Mouse (Mus musculus) NIH3T3 (cell line): ENCODE measurements around the gene Tent5c.

ENCODE experiments used
- DNase-seq: peaks from one replicate; pipeline ENCODE4 v3.0.0-alpha.2; 2012; ENCODE audit warnings: low read depth

Tent5c gene

DNA sequence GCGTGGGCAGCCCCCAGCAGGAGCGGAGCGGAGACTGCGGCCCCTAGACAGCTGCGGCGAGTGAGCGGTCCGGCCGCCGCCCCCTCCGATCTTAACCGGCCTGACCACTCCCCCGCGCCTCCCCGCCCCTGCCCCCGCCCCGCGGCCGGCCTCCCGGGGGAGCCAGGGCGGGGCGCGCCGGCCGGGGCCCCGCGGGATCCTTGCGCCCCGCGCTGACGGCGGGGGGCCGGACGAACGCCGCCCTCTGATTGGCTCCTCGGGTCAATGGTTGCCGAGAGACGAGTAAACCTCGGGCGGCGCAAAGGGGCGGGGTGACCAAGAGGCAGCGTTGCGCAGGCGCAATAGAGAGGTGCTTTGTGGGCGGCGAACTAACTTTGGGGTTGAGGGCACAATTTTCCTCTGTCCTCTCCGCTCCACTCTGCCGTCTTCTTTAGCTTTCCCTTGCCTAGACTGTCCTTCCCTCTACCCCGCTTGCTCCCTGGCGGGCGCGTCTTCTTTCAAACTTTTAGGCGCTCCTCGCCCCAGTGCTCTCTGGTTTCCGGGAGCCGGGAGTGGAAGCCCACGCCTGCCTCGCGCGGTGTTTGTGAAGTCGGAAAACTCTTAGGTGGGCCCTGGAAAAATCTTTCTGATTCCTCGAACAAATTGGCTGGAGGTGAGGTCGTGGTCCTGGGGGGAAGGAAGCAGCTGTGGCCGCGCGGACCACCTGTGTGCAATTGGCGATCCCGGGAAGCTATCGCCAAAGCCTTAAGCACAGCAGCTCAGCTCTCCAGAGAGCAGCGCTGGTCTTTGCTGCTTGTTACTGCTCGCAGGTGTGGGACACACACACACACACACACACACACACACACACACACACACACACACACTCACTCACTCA, at the start of gene Tent5c:
TSS of gene Tent5c (minus strand) at position 192 of the 877 bp plus-strand sequence.
- peak; percentile 97 for DNase-seq

GRCm38 (mm10) chr3:100536686-100537085, 47.6 kb upstream of the Tent5c start:
- no peak for DNase-seq

GRCm38 (mm10) chr3:100535902-100536301, 46.8 kb upstream of the Tent5c start:
- no peak for DNase-seq

DNA sequence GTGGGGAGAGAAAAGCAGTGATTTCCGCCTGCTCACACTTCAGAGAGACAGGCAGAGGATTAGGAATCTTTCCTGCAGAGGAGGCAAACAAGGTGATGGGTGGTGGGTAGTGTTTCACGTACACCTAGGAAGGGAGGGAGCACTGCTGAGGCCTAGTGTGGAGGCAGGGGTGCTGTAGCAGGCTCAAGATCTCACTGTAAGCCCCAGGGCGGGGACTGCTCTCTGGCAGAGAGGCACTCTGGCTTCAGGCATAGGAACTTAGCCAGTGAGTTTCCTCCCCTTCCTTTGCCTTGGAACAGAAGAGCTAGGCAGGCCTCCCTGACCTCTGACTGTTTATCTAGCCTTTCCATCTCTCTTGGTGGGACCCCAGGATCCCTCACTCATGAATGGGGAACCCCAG, 46.2 kb upstream of the Tent5c start:
- no peak for DNase-seq

DNA sequence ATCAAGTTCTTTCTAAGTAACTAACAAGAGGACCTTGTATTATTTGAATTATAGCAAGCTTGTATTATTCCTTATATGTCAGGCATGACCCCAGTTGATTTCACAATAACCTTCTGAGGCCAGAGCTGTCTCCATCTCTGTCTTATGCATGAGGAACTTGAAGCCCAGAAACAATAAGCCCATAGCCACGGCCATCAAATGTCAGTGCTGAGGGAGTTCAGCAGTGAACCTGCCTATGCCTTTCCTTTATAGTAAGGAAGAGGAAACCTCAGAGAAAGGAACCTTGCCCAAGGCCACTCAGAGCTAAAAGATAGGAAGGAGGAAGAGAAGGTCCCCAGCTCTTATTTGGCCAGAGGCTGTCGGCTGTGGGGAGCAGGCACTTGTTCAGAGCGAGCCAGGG, 45.3 kb upstream of the Tent5c start:
- no peak for DNase-seq

DNA sequence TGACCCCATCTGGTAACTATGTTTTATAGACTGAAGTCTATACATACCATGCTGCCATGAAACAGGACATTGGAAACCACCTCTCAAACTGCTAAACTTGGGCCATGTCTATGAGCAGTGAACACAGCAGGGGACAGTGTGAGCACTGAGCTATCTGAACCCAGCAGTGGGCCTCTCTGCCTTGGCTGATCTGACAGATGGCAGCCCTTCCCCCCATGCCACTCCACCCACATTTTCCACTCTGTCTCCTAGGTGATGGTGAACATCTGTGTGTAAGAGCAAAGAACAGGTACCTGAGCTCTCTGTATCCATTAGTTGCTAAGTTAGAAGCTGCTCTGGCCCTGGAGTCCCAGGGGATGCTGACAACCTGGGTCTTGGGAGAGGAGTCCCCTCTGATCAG, 44.3 kb upstream of the Tent5c start:
- DNase-seq = no peak

GRCm38 (mm10) chr3:100530919-100531318, 41.8 kb upstream of the Tent5c start:
- DNase-seq = no peak

GRCm38 (mm10) chr3:100530244-100530788, 41.2 kb upstream of the Tent5c start:
- no peak for DNase-seq

DNA sequence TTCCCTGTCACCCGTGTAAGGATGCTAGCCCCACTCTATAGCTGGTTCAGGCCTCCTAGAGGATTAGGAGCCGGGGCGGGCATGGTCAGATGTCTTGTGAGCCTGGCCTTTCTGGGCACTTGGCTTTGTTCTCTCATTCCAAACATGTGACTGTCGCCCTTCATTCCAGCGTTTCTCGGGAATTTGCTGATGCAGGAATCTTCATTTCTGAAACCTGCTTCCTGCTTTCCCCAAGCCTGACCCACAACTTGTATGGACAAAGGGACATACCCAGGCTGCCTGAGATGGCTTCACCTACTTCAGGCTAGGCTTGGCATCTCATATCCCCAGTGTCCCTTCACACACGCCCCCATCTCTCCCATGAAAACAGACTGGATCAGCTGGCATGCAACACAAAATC, 33.5 kb upstream of the Tent5c start:
- no peak for DNase-seq

- DNase-seq = no peak
Measured at GRCm38 (mm10) chr3:100521626-100522025, 32.5 kb upstream of the Tent5c start.

DNA sequence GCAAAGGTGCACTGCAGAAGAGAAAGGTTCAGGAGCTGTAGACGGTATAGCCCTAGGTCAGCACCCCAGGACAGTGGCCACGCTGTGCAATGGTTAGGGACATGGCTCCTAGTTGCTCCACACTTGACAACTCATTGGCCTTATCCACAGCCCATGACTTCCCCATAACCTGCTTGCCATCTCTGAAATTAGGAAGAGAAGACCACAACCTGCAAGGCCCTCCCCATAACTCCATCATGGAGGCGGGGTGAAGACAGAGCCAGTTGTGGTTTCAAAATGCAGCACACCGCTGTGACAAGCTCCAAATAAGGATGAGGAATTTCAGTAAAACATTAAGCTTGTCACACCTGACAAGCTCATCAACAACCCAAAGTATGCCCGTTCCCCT, 26.6 kb upstream of the Tent5c start:
- DNase-seq = no peak

DNA sequence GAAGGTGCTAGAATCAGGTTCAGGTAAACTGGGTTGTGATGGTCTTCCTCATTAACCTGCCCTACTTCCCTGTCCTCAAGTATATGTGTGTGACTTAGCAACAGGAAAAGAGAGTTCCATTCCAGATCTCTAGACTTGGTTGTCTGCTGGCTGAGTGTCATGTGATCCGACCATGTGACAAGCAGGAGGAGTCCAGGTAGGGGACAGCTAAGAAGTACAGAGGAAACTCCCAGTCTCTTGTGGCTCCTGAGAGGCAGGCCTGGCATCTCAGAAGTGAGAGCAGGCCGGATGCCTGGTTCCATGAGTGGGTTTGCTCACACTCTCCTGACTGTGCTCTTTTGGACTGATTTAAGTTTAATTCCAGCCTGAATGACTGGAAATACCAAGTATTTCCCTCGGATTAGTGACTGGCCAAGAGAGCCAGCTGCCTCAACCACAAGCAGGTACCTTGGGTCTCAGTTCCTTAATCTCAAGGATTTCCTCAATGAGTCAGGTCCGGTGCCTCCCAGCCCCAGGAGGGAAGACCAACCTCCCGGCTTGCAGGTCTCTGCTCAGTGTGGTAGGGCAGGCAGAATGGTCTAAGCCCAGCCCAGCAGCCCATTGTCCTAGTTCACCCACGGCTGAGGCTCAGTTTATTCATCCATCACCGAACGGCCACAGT, 26.1 kb upstream of the Tent5c start:
- DNase-seq = no peak

GRCm38 (mm10) chr3:100507174-100507573, 18.1 kb upstream of the Tent5c start:
- peak; percentile 77 for DNase-seq

GRCm38 (mm10) chr3:100506715-100507114, 17.6 kb upstream of the Tent5c start:
- DNase-seq = peak; percentile 44

GRCm38 (mm10) chr3:100503882-100504281, 14.8 kb upstream of the Tent5c start:
- DNase-seq = no peak

GRCm38 (mm10) chr3:100502516-100502915, 13.4 kb upstream of the Tent5c start:
- DNase-seq = no peak

DNA sequence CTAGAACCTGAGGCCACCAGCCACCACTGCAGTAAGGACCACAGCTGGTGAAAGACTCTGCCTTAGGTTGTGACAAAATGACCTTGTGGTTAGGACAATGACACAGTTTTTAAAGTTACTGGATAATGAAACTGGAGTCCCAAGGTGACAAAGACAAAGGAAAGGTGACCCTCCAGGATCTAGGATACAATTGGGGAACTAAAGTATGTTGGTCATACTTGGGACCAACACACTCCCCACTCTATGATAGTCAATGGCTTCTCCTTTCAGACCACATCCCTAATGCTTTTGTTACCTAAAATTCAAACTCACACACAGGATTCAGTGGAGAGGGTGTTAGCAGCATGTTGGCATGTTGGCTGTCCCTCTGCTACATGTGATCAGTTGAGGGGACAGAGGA, 12.8 kb upstream of the Tent5c start:
- DNase-seq = no peak

- DNase-seq = no peak
Measured at GRCm38 (mm10) chr3:100496081-100496480, 7.0 kb upstream of the Tent5c start.

DNA sequence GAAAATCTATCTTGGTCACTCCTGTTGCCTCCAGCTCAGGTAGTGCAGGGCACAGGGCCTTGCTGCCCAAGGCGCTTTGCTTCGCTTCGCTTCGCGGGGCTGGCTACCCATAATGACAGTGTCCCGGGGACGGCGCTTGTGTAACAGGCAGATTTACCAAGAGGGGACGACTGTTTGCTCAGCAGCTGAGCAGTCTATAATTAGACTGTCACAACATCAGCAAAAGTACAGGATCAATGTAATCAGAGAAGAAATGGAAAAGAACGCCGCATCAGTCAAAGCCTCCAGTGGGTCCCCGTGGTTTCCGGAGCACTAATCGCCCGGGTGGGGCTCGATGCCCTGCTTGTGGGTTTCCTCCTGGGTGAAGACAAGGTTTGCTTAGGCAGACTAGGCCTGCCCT, 6.3 kb upstream of the Tent5c start:
- no peak for DNase-seq

GRCm38 (mm10) chr3:100494912-100495311, 5.8 kb upstream of the Tent5c start:
- no peak for DNase-seq

DNA sequence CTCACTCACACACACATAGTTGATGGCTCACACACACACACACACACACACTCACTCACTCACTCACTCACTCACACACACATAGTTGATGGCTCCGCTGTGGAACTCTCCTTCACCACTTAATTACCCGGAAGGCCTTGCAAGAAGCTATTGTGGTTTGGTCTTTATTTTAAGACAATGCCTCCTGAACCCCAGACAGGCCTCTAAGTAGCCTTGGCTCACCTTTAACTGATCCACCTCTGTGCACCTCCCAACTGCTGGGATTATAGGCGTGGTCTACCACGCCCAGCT, 831 bp upstream of the Tent5c start:
- no peak for DNase-seq

DNA sequence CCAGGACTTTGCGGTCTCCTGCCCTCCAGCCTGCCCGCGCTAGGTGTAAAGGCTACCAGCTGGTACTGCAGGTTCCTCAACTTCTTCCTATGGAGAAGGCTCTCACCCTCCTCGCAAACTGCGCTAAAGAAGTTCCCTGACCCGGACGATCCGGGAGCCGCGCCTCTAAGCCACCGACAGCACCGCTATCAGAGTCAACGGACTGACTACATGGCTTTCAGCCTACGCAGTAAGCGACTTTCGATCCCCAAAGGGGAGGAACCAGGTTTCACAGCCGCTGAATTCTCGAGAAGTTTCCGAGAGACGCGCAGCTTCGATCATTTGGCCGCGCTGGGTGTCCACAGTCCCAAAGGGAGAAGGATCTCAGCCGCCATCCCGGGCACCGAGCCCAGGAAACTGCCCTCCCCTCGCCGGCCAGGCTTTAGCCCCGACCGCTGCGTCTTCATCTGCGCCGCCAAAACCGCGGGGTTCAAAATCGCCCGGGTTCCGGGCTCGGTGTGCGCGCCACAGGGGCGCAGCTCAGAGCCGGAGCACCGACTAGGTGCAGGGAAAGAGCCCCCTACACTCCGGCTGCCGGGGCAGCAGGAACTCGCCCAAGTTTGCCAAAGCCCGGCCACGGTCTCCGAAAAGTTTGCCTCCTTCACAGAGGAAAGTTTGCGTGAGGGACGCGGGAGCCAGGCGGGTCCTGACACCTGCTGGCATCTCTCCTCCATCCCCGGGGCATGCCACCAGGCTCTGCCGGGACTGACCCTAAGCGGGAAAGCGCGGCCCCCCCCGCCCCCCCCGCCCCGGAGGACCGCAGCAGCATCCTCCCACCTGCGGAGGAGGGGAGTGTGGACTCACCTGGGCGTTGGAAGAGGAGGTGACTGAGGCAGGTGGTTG, 632 bp downstream of the Tent5c start:
- DNase-seq = no peak
